Mouse (Mus musculus): ENCODE results near the gene Mylk.
A peak's percentile ranks its signal among the peaks of the same experiment; 100 is the strongest.
"Not testable (repeated sequence)": the region's sequence is repeated elsewhere in the genome, so short reads cannot be mapped to it uniquely, and the experiment has no call there.

Mylk gene

GRCm38 (mm10) chr16:34745065-34745585 is at the start of gene Mylk:
Mylk (plus strand) TSS chr16:34745210.
- no peak for DNase-seq (ENCODE audit: low read depth in 2 of 2, low spot score in 2 of 2)

DNA sequence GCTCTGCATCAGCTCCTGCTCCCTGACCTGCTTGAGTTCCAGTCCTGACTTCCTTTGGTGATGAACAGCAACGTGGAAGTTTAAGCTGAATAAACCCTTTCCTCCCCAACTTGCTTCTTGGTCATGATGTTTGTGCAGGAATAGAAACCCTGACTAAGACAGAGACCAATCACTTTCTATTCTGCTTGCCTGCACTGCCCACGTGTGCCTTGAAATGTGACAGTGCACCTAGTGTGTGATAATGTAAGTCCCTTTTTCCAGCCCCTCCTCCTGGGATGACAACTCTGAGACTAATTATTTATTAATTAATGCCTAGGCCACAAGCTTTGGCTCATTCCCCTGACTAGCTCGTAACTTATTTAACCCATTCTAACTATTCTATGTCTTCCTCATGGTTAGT is 46.3 kb upstream of the Mylk start:
- DNase-seq (ENCODE audit: low read depth in 2 of 2, low spot score in 2 of 2) = not testable (repeated sequence)

DNA sequence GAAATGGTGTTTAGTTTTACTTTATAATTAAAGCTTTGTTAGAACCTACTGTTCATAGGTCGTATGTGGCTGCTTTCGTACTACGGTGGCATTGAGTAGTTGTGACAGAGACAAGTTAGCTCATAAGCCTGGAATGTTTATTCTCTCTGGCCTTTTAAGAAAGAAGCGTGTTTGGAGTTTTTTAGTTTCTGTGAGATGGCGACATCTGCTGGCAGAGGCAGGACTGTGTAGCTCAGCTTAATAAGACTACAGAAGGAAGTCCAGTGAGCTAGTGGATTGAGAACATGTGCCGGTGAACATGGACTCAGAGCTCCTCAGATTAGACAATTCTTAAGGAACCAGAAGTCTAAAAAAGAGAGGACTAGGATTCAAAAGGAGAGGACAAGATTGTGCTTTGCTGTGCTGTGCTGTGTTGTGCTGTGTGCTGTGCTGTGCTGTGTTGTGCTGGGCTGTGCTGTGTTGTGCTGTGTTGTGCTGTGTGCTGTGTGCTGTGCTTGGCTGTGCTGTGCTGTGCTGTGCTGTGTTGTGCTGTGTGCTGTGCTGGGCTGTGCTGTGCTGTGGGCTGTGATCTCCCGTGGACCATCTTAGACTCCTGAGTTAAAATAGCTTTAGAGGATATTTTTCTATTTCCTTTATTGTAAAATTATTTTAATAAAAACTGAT is 44.7 kb upstream of the Mylk start:
- DNase-seq (ENCODE audit: low read depth in 2 of 2, low spot score in 2 of 2) = peak; percentile 28 to 49

- DNase-seq (ENCODE audit: low read depth in 2 of 2, low spot score in 2 of 2) = no peak
These were observed 44.2 kb upstream of the Mylk start for GRCm38 (mm10) chr16:34700828-34701216.

GRCm38 (mm10) chr16:34706019-34706418 is 39.0 kb upstream of the Mylk start:
- no peak for DNase-seq (ENCODE audit: low read depth in 2 of 2, low spot score in 2 of 2)

- no peak for DNase-seq (ENCODE audit: low read depth in 2 of 2, low spot score in 2 of 2)
These were observed 38.5 kb upstream of the Mylk start for GRCm38 (mm10) chr16:34706487-34706946.

GRCm38 (mm10) chr16:34711481-34711880 is 33.5 kb upstream of the Mylk start:
- no peak for DNase-seq (ENCODE audit: low read depth in 2 of 2, low spot score in 2 of 2)

DNA sequence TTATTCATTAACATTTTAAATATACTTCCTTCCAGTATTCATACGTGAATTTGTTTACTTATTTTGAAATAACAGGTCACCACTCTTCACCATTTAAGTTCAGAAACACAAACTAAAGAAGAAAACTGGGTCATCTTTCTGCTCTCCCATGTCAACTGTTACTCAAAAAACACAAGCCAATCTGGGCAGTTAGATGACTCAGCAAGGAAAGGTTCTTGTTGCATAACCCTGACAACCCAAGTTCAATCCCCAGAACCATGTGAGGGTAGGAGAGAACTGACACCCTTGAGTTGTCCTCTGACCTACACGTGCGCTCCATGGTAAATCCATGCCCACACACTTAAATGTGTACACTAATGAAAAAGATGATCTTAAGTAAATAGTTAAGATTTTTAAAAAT is 19.9 kb upstream of the Mylk start:
- DNase-seq (ENCODE audit: low read depth in 2 of 2, low spot score in 2 of 2) = no peak

GRCm38 (mm10) chr16:34728610-34729009 is 16.4 kb upstream of the Mylk start:
- not testable (repeated sequence) for DNase-seq (ENCODE audit: low read depth in 2 of 2, low spot score in 2 of 2)

DNA sequence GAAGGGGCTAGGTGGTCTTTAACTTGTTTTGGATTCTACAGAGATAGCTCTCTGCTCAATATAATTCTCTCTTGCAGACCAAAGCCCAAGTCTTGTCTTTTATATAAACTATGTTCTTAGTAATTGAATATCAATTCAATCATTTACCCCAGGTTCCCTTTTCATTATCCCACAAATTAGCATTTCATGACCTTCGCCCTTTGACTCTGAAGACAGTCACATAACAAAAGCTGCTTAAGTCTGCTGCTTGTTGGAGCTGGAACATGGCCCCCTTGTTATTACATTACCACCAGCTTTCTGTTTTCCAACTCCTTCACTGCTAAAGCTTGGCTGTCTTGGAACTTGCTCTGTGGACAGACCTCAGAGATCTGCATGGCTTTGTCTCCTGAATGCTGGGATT is 15.6 kb upstream of the Mylk start:
- DNase-seq (ENCODE audit: low read depth in 2 of 2, low spot score in 2 of 2) = no peak

GRCm38 (mm10) chr16:34738656-34739233 is 6.3 kb upstream of the Mylk start:
- no peak for DNase-seq (ENCODE audit: low read depth in 2 of 2, low spot score in 2 of 2)

DNA sequence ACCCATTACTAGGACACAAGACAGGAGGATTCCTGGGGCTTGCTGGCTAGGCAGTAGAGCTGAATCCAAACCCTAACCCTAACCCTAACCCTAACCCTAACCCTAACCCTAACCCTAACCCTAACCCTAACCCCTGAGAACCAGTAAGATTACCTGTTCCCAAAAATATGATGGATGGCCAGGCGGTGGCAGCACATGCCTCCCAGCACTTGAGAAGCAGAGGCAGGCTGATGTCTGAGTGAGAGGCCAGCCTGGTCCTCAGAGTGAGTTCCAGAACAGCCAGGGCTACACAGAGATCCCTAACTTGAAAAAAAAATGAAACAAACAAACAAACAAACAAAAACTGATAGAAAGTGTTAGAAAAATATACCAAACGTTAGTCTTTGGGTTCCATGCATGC is 2.1 kb upstream of the Mylk start:
- DNase-seq (ENCODE audit: low read depth in 2 of 2, low spot score in 2 of 2) = no peak

- DNase-seq (ENCODE audit: low read depth in 2 of 2, low spot score in 2 of 2) = no peak
These were observed 3.2 kb downstream of the Mylk start for GRCm38 (mm10) chr16:34748081-34748720.

DNA sequence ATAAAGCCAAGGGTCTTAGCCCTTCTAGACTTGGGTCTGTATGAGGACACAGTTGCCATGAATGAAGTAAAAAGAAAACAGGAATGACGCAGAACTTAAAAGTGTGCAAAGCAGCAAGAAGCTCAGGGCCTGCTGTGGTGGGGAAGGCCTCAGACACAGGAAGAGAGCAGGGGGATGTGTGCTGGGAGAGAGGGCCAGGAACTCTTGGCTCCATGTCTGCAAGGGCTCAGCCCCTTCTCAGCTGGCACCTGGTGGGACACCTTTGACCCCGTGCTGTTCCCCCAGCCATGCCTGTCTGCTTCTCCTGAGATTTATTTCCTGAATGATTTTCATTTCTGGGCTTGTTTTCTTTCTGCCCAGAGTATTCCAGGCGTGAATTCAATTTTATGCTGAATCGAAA is 4.5 kb downstream of the Mylk start:
- DNase-seq (ENCODE audit: low read depth in 2 of 2, low spot score in 2 of 2) = no peak

DNA sequence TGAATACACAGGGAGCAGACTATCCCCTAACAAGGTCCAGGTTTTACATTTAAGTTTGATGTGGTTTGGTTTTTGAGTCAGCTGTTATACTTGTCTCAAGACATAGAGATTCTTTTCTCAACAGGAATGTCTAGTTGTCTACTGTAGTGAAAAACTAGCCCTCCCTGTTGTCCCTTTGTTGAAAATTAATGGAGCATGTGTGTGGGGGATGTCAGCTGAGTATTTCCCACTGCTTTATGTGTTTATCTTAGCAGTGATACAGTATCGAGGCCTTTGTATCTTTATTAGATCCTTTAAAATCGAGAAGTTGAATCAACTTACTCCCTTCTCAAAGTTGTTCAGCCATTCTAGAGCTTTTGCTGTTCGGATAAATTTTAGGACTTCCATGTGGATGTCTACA is 7.0 kb downstream of the Mylk start:
- no peak for DNase-seq (ENCODE audit: low read depth in 2 of 2, low spot score in 2 of 2)

DNA sequence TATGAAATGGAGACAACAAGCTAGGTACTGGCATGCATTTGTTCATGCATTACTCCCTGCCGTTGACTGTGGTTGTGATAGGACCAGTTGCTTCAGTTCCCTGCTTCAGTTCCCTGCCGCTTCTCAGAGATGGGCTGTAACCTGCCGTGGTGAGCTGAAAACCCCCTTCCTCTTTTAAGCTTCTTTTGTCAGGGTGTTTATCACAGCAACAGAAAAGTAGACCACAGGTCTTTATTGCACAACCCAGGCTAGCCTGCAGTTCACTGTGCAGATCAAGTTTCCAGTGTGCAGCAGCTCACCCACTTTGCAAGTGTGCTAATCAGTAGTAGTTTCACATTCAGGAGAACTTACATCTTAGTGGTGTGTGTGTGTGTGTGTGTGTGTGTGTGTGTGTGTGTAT is 8.0 kb downstream of the Mylk start:
- DNase-seq (ENCODE audit: low read depth in 2 of 2, low spot score in 2 of 2) = no peak

- no peak for DNase-seq (ENCODE audit: low read depth in 2 of 2, low spot score in 2 of 2)
These were observed 12.0 kb downstream of the Mylk start for GRCm38 (mm10) chr16:34756991-34757390.

- no peak for DNase-seq (ENCODE audit: low read depth in 2 of 2, low spot score in 2 of 2)
These were observed 13.2 kb downstream of the Mylk start for GRCm38 (mm10) chr16:34758205-34758604.

- DNase-seq (ENCODE audit: low read depth in 2 of 2, low spot score in 2 of 2) = no peak
These were observed 19.1 kb downstream of the Mylk start for GRCm38 (mm10) chr16:34763959-34764591.

DNA sequence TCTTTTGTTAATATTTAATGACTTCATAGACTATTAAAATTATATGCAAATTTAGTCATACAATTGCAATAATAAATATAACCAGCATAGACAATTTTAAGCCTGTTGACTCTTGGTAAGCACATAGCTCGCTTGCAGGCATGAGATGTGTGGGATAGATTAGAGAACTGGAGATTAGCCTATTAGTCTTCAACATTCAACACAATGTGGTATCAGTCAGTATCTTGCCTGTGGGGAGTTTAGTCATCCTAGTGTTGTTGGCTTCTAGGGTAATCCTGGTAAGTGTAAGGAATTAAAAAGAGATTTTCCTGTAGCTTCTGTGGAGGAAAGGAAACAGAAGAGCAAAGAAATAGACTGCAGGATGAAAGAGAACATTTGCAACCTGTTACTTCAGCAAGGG is 20.7 kb downstream of the Mylk start:
- DNase-seq (ENCODE audit: low read depth in 2 of 2, low spot score in 2 of 2) = no peak

DNA sequence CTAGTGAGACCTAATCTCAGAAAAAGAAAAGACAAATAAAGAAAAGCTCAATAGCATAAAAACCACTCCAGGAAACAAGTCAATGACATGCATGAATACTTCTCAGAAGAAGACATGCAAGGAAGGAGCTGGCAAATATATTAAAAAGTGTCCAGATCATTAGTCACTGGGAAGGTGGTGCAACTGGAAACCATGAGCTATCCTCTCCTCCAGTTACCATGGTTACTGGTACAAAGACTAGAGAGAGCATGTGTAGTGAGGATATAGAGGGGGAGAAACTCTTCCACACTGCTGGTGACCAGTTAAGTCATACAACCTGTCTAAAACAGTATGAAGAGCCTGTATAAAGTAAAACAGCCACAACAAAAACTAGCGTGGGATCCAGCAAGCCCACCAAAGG is 21.2 kb downstream of the Mylk start:
- DNase-seq (ENCODE audit: low read depth in 2 of 2, low spot score in 2 of 2) = no peak

- no peak for DNase-seq (ENCODE audit: low read depth in 2 of 2, low spot score in 2 of 2)
These were observed 22.4 kb downstream of the Mylk start for GRCm38 (mm10) chr16:34767443-34767842.
